Mouse (Mus musculus) adrenal gland, postnatal 10 days (tissue): Measurements from ENCODE around the gene Arv1. TPM values are rescaled to one million over a fixed set of nuclear protein-coding genes. Genes with fewer than 3 reads are reported as not detected.

Source experiments
- DNase-seq: peaks from one replicate; pipeline ENCODE4 v3.0.0; 2021; ENCODE audit warnings: mixed read lengths
- long read RNA-seq, 2 experiments: library from polyadenylated mRNA; stranded (forward); transcript quantifications; one replicate each; pipeline ENCODE4 v2.0.0; 2021
- total RNA-seq, 2 experiments: library from RNA; stranded (reverse); gene quantifications; 2 replicates each; pipeline ENCODE4 v1.2.3; 2021

Gene Arv1
- total RNA-seq = 10 to 100 TPM in 1 of 2 experiments, 1 to 10 TPM in 1; 8.4 to 13.4 TPM
- long read RNA-seq, experiment 1, partial matches to known transcripts = 2 of 5 reads
- long read RNA-seq, experiment 1, other reads (novel, unspliced or antisense) = 3 of 5 reads
- long read RNA-seq, experiment 2, partial matches to known transcripts = 1 of 4 reads
- long read RNA-seq, experiment 2, other reads (novel, unspliced or antisense) = 2 of 4 reads

GRCm38 (mm10) chr8:124721862-124722515 lies at the start of gene Arv1, which contains the start of gene Ttc13:
TSS of gene Arv1 (plus strand) at chr8:124722139.
TSS of gene Ttc13 (minus strand) at chr8:124721983.
- DNase-seq = peak; percentile 96

DNA sequence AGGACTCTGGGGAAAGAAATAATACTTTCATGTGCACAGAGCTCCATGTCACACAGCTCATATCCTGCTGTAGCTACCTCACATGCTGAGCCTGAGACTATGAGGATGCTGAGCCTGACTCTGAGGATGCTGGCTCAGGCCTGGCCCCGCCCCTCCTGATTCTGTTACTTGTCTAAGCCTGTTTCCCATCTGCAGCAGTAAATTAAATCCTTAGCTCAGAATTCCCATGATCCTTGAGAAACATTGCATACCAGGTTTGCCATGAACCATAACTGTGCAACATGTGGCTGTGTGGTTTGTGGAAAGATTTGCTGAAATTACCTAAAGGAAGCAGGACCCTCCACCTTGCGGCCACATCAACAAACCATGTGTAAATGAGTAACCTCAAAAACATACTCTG lies 49.6 kb upstream of the Arv1 start:
- no peak for DNase-seq

- no peak for DNase-seq
Observed at GRCm38 (mm10) chr8:124676661-124677060, 45.3 kb upstream of the Arv1 start.

GRCm38 (mm10) chr8:124677078-124677477 lies 44.9 kb upstream of the Arv1 start:
- no peak for DNase-seq

DNA sequence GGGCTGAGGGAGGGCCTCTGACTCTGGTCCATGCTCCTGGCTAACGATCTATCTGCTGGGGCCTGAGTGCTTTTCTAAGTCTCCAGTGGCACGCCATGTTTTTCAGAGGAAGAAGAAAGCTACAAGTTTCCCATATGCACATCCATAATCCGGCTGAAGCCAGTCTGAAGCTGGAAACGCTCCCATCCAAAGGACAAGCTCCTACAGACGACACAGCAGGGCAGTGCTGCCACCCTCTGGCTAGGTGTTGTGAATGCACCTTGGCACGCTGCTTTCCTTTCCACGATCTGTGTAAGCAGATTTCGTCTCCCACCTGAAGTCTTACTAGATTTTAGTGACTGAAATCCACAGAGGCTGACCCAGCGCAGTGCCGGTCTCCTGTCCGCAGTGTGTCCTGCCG lies 44.5 kb upstream of the Arv1 start:
- peak; percentile 87 for DNase-seq

- no peak for DNase-seq
Observed at GRCm38 (mm10) chr8:124678246-124678645, 43.7 kb upstream of the Arv1 start.

DNA sequence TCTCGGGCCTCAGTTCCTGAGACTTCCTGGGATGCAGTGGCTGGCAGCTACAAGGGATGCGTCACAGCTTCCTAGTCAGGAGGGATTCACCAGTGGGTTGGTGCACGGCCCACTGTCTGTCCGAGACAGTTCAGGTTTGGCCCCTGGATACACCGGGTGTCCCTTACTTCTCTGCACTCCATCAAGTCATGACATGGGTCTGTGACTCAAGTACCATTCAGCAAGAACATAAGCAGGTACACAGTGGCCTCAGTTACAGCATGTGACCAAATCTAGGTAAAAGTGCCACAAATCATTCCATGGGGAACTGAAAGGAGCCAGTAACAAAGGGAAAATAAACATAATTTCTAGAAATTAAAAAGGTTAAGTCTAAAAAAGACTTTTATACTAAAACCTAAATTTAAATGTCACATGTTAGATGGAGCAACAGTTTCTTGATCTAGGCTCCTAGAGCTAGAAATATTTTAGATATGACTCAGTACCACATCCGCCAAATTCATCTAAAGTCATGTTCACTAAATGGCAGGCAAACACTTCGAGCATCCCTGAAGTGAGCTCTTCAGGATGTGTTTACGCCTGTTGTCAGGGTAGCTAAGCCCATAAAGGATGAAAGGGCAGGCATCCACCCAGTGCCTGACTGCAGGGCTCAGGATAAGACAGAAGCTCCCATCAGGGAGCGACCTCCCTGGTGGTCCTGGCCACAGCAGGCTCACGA lies 40.7 kb upstream of the Arv1 start:
- no peak for DNase-seq

GRCm38 (mm10) chr8:124681792-124682157 lies 40.2 kb upstream of the Arv1 start:
- DNase-seq = no peak

DNA sequence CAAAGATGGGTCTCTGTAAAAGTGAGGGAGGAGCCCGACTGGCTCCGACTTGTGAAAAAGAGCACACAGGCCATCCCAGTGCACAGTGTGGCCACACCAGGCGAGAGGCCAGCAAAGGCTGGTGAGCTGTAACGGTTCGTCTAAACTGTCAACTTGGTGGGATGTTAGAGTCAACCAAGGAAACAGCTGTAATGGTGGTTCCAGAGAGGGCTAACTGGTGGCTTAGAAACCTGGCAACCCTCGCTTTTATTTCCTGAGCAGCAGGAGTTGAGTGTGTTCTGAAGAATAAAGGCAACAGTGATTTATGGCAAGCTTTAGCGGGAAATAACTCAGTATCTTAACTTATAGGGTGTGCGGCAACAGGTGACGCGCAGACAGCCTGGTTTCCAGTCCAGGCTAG lies 39.7 kb upstream of the Arv1 start:
- DNase-seq = no peak

DNA sequence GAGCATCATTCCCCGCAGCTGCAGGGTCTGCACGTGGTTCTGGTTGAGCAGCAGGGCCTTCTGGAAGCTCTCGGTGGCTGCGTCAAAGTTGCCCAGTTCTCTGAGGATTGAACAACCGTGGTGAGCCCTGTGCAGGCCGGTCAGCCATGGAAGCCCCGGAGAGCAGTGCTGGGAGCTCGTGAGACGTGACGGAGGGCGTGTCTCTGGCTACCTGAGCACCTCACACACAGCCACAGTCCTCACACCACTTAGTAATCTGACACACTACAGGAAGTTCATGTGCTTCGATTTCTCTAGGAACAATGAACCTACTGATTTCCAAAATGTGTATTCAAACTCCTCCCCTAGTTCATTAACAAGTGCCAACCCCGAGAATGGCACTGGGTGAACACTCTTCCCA lies 33.0 kb upstream of the Arv1 start:
- DNase-seq = no peak

DNA sequence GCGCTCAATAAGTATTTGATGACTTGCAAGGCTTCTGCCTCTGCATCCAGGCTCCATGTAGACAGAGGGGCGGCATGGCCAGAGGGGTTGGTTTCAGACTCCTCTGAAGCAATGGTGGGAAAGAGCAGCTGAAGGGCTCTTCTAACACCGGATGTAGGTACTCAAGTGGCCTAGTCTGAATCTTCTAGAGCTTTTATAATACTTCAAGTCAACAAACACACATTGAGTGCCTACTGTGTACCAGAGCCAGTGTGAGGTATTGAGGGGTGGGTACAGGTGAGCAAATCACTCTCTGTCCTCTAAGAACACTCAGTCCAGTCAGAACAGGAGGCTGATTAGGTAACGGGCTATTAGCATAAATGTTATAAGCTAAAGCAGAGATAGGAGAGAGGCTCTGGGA lies 30.2 kb upstream of the Arv1 start:
- no peak for DNase-seq

DNA sequence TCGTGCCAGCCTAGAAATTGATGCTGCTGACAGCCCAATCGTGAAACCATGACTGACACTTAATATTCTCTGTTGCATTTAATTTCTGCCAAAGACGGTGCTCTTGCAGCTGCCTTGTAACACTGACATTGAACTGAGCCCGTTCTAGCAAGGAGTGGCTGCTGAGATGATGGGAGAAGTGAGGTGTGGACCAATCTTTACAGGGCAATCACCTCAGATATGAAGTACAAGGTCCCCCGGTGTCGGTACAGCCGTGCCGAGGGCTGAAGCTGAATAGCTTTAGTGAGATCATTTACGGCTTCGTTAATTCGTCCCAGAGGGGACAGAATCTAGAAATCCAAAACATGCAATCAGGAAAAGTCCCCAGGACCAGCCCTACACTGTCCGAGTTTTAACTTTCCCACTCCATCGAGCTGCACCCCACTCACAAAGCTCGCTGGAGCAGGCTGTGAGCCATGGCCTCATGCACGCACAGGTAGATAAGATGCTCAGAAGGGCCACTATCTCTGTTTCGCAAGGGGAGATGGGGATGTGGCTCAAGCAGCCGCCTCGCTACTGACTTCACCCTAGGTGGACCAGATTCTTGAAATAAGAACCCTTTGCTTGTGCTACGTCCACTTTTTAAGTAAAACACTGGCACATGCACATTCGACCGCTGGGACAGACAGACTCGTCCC lies 26.4 kb upstream of the Arv1 start:
- no peak for DNase-seq

DNA sequence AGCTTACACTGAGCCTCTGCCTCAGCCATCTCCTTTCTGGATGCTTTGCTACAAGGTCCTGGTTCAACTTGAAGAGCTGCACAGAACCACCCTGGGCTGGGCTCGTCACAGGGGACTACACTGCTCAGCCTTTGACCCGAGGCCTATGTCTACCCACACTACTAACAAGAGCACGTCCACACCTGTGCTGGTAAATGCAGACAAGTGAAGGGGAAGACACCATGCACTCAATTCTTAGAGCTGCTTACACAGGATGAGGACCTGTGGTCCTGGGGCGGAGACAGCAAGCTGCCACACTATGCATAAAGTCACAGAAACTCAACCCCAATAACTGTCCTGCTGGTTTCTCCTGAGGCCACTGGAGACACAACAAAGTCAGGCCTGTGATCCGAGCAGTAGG lies 21.7 kb upstream of the Arv1 start:
- DNase-seq = no peak

GRCm38 (mm10) chr8:124701023-124701422 lies 20.9 kb upstream of the Arv1 start:
- DNase-seq = no peak

DNA sequence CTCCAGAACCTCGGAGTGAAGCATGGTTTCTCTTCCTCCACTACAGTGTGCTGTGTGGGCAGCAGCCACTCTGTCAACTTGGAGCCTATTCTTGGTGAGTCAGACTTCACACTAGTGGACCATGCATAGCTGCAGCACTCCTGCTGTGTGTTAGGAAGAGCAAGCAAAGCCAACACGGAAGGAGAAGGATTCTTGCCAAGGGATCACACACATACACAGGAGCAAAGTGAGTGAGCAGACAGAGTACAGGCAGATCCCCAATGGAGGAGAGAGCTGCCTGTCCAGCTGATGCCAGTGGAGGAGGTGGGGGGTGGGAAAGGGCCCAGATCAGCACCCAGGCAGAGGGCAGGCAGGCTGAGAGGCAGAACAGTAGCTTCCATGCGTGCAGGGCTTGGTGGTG lies 19.8 kb upstream of the Arv1 start:
- DNase-seq = no peak

- DNase-seq = no peak
Observed at GRCm38 (mm10) chr8:124703526-124703925, 18.4 kb upstream of the Arv1 start.

- no peak for DNase-seq
Observed at GRCm38 (mm10) chr8:124704376-124704775, 17.6 kb upstream of the Arv1 start.

DNA sequence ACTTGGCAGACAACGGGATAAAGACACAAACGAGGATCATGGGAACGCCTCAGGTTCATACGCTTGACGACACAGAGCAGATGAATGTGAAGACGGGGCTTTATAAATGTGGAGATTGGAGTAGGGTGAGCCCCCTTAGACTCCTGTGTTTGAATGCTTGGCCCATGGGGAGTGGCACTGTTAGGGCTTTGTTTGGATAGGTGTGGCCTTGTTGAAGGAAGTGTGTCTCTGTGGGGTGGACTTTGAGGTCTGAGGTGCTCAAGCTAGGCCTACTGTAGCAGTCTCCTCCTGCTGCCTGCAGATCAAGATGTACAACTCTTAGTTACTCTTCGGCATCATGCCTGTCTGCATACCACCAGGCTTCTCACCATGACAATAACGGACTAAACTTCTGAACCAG lies 16.1 kb upstream of the Arv1 start:
- no peak for DNase-seq

DNA sequence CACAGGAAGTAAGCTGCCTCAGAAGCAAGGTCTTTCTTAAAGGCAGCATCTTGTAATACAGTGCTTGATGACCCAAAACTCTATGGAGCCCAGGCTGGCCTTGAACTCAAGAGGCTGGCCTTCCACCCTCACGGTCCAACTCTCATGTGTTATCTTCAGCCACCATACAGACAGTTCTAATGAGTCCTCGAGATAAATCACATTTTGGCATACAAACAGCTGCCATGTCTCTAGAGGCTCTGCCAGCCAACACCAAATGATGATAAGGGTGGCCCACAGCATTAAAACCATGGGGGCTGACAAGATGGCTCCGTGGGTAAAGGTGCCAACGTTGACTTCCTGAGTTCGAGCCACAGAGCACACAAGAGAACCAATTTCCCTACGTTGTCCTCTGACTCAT lies 8.7 kb upstream of the Arv1 start:
- DNase-seq = no peak

- DNase-seq = no peak
Observed at GRCm38 (mm10) chr8:124715736-124716135, 6.2 kb upstream of the Arv1 start.

DNA sequence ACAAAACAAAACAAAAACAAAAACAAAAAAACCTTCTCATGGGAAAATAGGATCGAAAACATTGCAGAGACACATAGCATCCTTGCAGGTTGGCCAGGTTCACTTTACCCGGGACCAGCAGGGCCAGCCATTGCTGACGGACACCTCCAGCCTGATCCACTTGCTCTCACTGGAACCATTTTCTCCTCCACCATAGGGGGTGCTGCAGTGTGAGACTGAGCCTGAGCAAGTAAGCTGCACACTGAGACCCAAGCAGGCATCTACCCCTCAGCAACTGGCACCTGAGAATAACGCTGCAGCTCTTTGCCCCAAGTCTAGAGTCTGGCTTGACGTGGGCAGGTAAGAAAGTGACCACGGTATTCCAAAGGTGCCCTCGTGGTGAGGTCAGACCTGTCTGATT lies 1.8 kb upstream of the Arv1 start:
- no peak for DNase-seq

GRCm38 (mm10) chr8:124720938-124721861 lies 739 bp upstream of the Arv1 start:
- DNase-seq = no peak
